Mouse (Mus musculus): ENCODE measurements around the gene Lonp1. TPM values are rescaled to one million over a fixed set of nuclear protein-coding genes. Genes with fewer than 3 reads are reported as not detected.

The Lonp1 gene
- polyA plus RNA-seq (2015; fragmentation: Nextera tagmentation; extraction: Ambion mirVana) = 43.3 and 47.2 TPM in 2 replicates

DNA sequence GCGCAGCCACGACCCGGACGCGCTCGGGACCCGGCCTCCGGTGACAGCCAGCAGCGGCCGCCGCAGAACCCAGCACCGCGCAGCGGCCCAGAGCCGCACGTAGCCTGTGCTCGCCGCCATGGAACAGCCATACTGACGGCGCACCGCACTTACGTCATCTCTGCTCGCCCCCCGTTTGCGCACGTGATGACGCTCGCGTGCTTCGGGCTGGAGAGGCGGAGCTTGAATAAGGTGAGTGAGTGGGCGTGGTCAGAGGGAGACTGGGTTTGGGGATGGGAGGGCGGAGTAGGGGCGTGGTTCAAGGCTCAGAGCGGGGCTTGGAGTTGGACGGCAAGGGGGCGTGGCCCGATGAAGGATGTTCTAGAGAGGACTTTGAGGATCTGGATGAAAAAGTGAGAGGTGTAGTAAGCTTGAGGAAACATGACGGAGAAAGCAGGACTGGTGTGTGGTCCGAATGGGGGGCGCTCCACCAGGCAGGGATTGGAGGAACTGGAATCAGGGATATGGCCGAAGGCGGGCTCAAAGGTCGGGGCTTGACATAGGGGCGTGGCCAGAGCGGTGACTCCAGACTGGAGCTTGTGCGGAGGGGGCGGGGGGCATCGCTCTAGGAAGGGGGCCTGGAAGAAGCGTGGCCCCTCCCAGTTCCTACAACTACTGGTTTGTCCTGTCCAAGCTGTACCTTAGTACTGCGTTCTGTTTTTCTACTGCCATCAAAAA is at the start of gene Lonp1:
TSS of gene Lonp1 (minus strand) at position 134 of the 717 bp plus-strand sequence.
- peak within 1 kb of the TSS; percentile 82 for H3K27ac ChIP-seq (replicated peaks)
- 0% methylated on average over 50 of the region's 51 CpGs for WGBS
- no peaks in the 10 kb centered on the region for H3K27me3 ChIP-seq (replicated peaks)
- ATAC-seq (ENCODE audit: low FRiP score) = peak; percentile 93
- peaks cover 22% of the 10 kb centered on the region for H3K36me3 ChIP-seq
- peak within 1 kb of the TSS; percentile 96 for H3K4me2 ChIP-seq
- peaks cover 38% of the 10 kb centered on the region for H3K4me1 ChIP-seq
- H3K9ac ChIP-seq (replicated peaks) = peak within 1 kb of the TSS; percentile 87
- peak within 1 kb of the TSS; percentile 90 for H3K4me3 ChIP-seq (replicated peaks)
- H3K9me3 ChIP-seq (replicated peaks) = no peaks in the 10 kb centered on the region

- Histone ChIP-seq H3K27me3 (replicated peaks) (no peaks in the 10 kb centered on the region), H3K27ac (replicated peaks) (peak overlapping the region; percentile 86), H3K4me2 (peak overlapping the region; percentile 80), H3K9me3 (replicated peaks) (no peaks in the 10 kb centered on the region), H3K9ac (replicated peaks) (peak overlapping the region; percentile 95), H3K4me3 (replicated peaks) (peak overlapping the region; percentile 89), H3K36me3 (peaks cover 11% of the 10 kb centered on the region), H3K4me1 (peaks cover 48% of the 10 kb centered on the region)
- WGBS = 5% methylated on average over 37 of the region's 37 CpGs
- ATAC-seq (ENCODE audit: low FRiP score) = peak; percentile 32
These were observed 47.1 kb upstream of the Lonp1 start for GRCm38 (mm10) chr17:56673647-56674416.

- Histone ChIP-seq H3K4me1 (peaks cover 54% of the 10 kb centered on the region), H3K4me2 (peak within 1 kb of the TSS; percentile 80), H3K27ac (replicated peaks) (peak within 1 kb of the TSS; percentile 87), H3K9ac (replicated peaks) (peak within 1 kb of the TSS; percentile 95), H3K36me3 (peaks cover 9% of the 10 kb centered on the region), H3K9me3 (replicated peaks) (no peaks in the 10 kb centered on the region), H3K27me3 (replicated peaks) (peaks cover 4% of the 10 kb centered on the region), H3K4me3 (replicated peaks) (peak within 1 kb of the TSS; percentile 89)
- ATAC-seq (ENCODE audit: low FRiP score) = peak; percentile 90
- WGBS = 0% methylated on average over 60 of the region's 66 CpGs
These were observed 46.4 kb upstream of the Lonp1 start, which contains the start of gene Ranbp3 for GRCm38 (mm10) chr17:56672941-56673646. Ranbp3 (plus strand) TSS chr17:56673294.

DNA sequence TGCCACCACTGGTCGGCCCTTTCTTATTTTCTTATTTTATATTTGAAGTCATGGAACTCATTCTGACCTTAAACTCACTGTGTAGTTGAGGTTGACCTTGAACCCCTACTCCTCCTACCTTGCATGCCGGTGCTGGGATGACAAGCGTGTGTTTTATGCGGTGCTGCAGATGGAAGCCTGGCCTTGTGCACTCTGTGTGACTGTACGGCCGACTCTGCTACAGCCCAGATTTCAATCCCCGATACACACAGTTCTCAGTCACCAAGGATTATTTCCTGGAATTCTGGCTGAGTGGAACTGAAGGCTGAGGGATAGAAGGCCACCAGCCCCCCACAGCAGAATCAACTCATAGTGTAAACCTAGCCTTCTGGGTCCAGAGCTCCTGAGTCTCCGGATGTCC is 43.1 kb upstream of the Lonp1 start:
- Histone ChIP-seq H3K4me1 (peaks cover 21% of the 10 kb centered on the region), H3K9ac (replicated peaks) (no peak overlapping the region), H3K4me3 (replicated peaks) (no peak overlapping the region), H3K36me3 (no peaks in the 10 kb centered on the region), H3K4me2 (no peak overlapping the region), H3K9me3 (replicated peaks) (no peaks in the 10 kb centered on the region), H3K27ac (replicated peaks) (no peak overlapping the region), H3K27me3 (replicated peaks) (peaks cover 9% of the 10 kb centered on the region)
- no peak for ATAC-seq (ENCODE audit: low FRiP score)
- WGBS = 85% methylated on average over 8 of the region's 8 CpGs

- ATAC-seq (ENCODE audit: low FRiP score) = peak; percentile 29; the same call in 1 of the 2 replicates
- WGBS = 3% methylated on average over 31 of the region's 31 CpGs
These were observed 41.9 kb upstream of the Lonp1 start for GRCm38 (mm10) chr17:56668384-56669144.

DNA sequence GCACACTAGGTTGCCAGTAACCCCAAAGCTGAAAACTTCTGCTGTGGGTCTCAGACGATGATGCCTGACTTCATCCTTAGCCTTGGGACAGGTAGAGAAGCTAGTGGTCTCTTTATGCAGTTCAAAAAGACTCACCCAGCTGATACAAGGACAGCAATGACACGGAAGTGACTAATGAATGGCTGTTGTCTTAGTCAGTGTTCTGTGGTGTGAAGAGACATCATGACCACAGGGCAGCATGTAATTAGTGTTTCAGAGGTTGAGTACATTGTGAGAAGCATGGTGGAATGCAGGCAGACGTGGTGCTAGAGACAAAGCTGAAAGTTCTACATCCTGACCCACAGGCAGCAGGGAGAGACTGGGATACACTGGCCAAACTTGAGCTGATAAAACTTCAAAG is 40.9 kb upstream of the Lonp1 start:
- WGBS = 78% methylated on average over 3 of the region's 3 CpGs

More at GRCm38 (mm10) chr17:56668384-56669144, 41.9 kb upstream of the Lonp1 start:
- Histone ChIP-seq H3K4me1 (peaks cover 12% of the 10 kb centered on the region), H3K36me3 (no peaks in the 10 kb centered on the region), H3K9me3 (replicated peaks) (no peaks in the 10 kb centered on the region), H3K4me3 (replicated peaks) (peak overlapping the region; percentile 45), H3K9ac (replicated peaks) (peak overlapping the region; percentile 50), H3K27me3 (replicated peaks) (peaks cover 9% of the 10 kb centered on the region), H3K27ac (replicated peaks) (no peak overlapping the region), H3K4me2 (peak overlapping the region; percentile 91)

GRCm38 (mm10) chr17:56666384-56666783 is 39.7 kb upstream of the Lonp1 start:
- ATAC-seq (ENCODE audit: low FRiP score) = no peak
- Histone ChIP-seq H3K27me3 (replicated peaks) (peaks cover 9% of the 10 kb centered on the region), H3K4me3 (replicated peaks) (no peak overlapping the region), H3K36me3 (no peaks in the 10 kb centered on the region), H3K4me2 (no peak overlapping the region), H3K27ac (replicated peaks) (no peak overlapping the region), H3K9me3 (replicated peaks) (no peaks in the 10 kb centered on the region), H3K9ac (replicated peaks) (no peak overlapping the region), H3K4me1 (peaks cover 6% of the 10 kb centered on the region)
- WGBS = 76% methylated on average over 4 of the region's 4 CpGs

More for the DNA sequence above, 40.9 kb upstream of the Lonp1 start:
- Histone ChIP-seq H3K27me3 (replicated peaks) (peaks cover 9% of the 10 kb centered on the region), H3K27ac (replicated peaks) (no peak overlapping the region), H3K9ac (replicated peaks) (no peak overlapping the region), H3K4me2 (no peak overlapping the region), H3K4me1 (peaks cover 10% of the 10 kb centered on the region), H3K36me3 (no peaks in the 10 kb centered on the region), H3K9me3 (replicated peaks) (no peaks in the 10 kb centered on the region), H3K4me3 (replicated peaks) (no peak overlapping the region)
- ATAC-seq (ENCODE audit: low FRiP score) = no peak

DNA sequence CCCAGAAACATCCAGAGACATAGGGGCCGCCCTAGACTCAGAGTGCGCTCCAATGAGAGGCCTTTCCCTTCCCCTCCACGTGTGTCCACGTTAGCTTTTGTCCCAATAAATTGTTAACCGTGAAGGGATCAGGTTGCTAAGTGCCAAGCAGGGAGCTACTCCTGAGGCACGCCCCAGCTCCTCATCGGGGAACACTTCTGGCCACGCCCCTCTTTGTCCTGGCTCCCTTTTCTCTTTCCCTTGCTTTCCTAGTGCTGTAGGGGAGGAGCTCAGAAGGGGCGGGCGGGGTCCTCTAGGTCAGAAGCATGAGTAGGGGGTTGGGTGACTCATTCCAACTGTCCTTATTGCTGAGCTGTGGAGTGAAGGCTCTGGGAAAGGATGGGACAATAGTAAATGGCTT is 37.6 kb upstream of the Lonp1 start:
- Histone ChIP-seq H3K4me1 (peaks cover 6% of the 10 kb centered on the region), H3K36me3 (no peaks in the 10 kb centered on the region), H3K4me2 (0 out of 2 replicates have a peak overlapping the region, but pooled peaks have one; percentile 4), H3K9ac (replicated peaks) (no peak overlapping the region), H3K27ac (replicated peaks) (no peak overlapping the region), H3K27me3 (replicated peaks) (peaks cover 9% of the 10 kb centered on the region), H3K9me3 (replicated peaks) (no peaks in the 10 kb centered on the region), H3K4me3 (replicated peaks) (no peak overlapping the region)
- WGBS = 5% methylated on average over 10 of the region's 10 CpGs
- no peak for ATAC-seq (ENCODE audit: low FRiP score)

DNA sequence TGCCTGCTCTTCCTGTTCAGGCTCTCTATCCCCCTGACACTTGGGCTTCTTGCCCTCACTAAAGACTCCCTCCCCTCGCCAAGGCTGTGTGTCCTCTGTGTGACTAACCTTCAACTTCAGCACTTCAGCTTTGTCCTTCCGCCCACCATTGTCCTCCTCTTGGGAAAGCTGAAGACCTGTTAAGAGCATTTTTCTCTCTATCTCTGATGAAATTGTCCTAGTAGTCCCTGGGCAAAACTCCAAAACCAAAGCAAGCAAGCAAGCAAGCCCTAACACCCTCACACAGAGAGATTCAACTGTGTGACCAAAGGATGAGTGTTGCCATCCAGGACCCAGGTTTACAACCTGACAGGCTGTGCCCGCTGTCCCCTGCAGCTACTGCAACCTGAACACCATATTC is 37.0 kb upstream of the Lonp1 start:
- no peaks in the 10 kb centered on the region for H3K9me3 ChIP-seq (replicated peaks)
- WGBS = 50% methylated on average over 3 of the region's 3 CpGs
- ATAC-seq (ENCODE audit: low FRiP score) = no peak
- no peak overlapping the region for H3K4me2 ChIP-seq
- no peaks in the 10 kb centered on the region for H3K36me3 ChIP-seq
- peaks cover 9% of the 10 kb centered on the region for H3K27me3 ChIP-seq (replicated peaks)
- peaks cover 5% of the 10 kb centered on the region for H3K4me1 ChIP-seq
- H3K9ac ChIP-seq (replicated peaks) = no peak overlapping the region
- H3K4me3 ChIP-seq (replicated peaks) = no peak overlapping the region
- no peak overlapping the region for H3K27ac ChIP-seq (replicated peaks)

DNA sequence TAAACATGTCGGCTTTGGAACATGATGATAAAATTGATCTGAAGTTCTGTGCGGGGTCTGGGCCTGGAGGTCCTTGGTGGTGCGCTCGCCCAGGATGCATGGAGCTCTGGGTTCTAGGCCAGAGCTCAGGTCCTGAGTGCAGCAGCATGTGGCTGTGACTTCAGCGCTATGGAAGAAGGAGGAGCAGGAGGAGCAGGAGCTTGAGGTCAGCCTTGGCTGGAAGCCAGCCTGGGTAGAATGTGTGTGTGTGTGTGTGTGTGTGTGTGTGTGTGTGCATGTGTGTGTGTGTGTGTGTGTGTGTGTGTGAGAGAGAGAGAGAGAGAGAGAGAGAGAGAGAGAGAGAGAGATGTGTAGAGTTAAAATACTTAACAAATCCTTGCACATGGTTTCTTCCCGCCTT is 29.5 kb upstream of the Lonp1 start:
- no peak for ATAC-seq (ENCODE audit: low FRiP score)
- no peaks in the 10 kb centered on the region for H3K4me1 ChIP-seq
- no peaks in the 10 kb centered on the region for H3K36me3 ChIP-seq
- no peak overlapping the region for H3K4me3 ChIP-seq (replicated peaks)
- H3K27ac ChIP-seq (replicated peaks) = no peak overlapping the region
- 88% methylated on average over 6 of the region's 6 CpGs for WGBS
- no peaks in the 10 kb centered on the region for H3K9me3 ChIP-seq (replicated peaks)
- no peak overlapping the region for H3K4me2 ChIP-seq
- no peak overlapping the region for H3K9ac ChIP-seq (replicated peaks)
- H3K27me3 ChIP-seq (replicated peaks) = no peaks in the 10 kb centered on the region

DNA sequence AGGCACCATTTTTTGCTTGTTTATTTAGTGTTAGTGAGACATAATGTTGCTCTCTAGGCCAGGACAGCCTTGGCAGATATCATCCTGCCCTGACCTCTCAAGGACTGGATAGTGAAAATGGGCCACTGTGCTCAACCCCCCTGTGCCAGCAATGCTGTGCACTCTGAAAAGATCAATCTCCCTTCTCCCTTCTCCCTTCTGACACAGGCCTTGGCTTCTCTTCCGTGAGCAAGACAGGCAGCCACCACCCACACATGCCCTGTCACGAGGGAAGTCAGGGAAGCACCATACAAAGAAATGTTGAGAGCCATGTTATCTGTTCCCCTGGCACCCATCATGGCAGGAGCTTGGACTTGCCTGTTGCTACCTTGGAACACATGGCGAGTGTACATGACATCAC is 28.6 kb upstream of the Lonp1 start:
- ATAC-seq (ENCODE audit: low FRiP score) = no peak
- H3K36me3 ChIP-seq = no peaks in the 10 kb centered on the region
- no peaks in the 10 kb centered on the region for H3K9me3 ChIP-seq (replicated peaks)
- H3K4me2 ChIP-seq = no peak overlapping the region
- no peak overlapping the region for H3K4me3 ChIP-seq (replicated peaks)
- H3K27ac ChIP-seq (replicated peaks) = no peak overlapping the region
- H3K9ac ChIP-seq (replicated peaks) = no peak overlapping the region
- no peaks in the 10 kb centered on the region for H3K27me3 ChIP-seq (replicated peaks)
- H3K4me1 ChIP-seq = no peaks in the 10 kb centered on the region
- 89% methylated on average over 3 of the region's 3 CpGs for WGBS
